ENCODE assay signal across 24 mouse cellular contexts in the genomic region with DNA sequence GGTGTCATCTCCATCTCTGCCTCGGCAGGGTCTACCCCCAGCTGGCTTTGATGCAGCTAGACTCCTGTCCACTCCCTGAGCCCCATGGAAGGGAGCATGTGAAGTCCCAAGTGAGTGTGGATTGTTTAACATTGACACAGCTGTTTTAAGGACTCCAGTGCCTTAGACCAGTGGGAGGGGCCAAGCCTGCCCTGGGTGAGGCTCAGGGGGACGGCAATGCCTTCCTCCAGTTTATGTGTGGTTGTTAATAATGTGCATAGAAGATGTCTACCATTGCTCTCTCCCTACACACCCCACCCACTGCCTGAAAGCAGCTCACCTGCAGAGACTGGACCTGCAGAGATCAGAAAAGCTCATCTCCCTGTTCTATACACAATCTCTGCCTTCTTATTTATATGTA. TPM values are rescaled to one million over a fixed set of nuclear protein-coding genes. Genes with fewer than 3 reads are reported as not detected.
"Had no signal": no experiment of that assay in that cellular context is flagged by ENCODE, and none has a peak within 500 bp of the region (broad histone marks: within the 10 kb centered on the region; RNA-seq: fewer than 3 reads in every experiment).

No protein-coding gene starts in this region.

- H3K9me3 ChIP-seq: kidney, embryonic 15.5 days; lung, embryonic 15.5 days; megakaryocyte, embryonic 14.5 days; midbrain, embryonic 10.5 days; neural tube, embryonic 12.5 days; neural tube, embryonic 15.5 days had no signal

- DNase-seq: kidney, adult 2 months; kidney, postnatal 10 days; kidney, postnatal 36 days; layer of hippocampus, postnatal 36 days; lung, postnatal 10 days; lung, postnatal 36 days; midbrain, embryonic 14.5 days; right cerebral cortex, postnatal 25 days; spleen, adult 18-20 months; thymus, adult 18-20 months; thymus, postnatal 36 days had no signal

- H3K27ac ChIP-seq: kidney, embryonic 15.5 days; left cerebral cortex, adult 2 months; lung, embryonic 15.5 days; neural tube, embryonic 12.5 days; neural tube, embryonic 15.5 days; stomach, postnatal 0 days had no signal

- H3K9ac ChIP-seq: kidney, embryonic 15.5 days; lung, embryonic 15.5 days; neural tube, embryonic 12.5 days; neural tube, embryonic 15.5 days had no signal

- H3K4me2 ChIP-seq: kidney, embryonic 15.5 days; lung, embryonic 15.5 days; neural tube, embryonic 12.5 days; neural tube, embryonic 15.5 days had no signal

- H3K4me3 ChIP-seq: kidney, embryonic 15.5 days; left cerebral cortex, adult 2 months; lung, embryonic 15.5 days; megakaryocyte, embryonic 14.5 days; midbrain, embryonic 10.5 days; neural tube, embryonic 12.5 days; neural tube, embryonic 15.5 days had no signal

- H3K27me3 ChIP-seq: lung, embryonic 15.5 days; neural tube, embryonic 12.5 days; neural tube, embryonic 15.5 days had no signal

- ATAC-seq: intestine, postnatal 0 days had no signal

- H3K36me3 ChIP-seq: kidney, embryonic 15.5 days; lung, embryonic 15.5 days; midbrain, embryonic 10.5 days; neural tube, embryonic 12.5 days; neural tube, embryonic 15.5 days had no signal

RNA-seq across cellular contexts. Expression of a gene that starts 35.6 kb away (rescaled TPM):
- polyA plus RNA-seq: intestine, embryonic 14.5 days; intestine, postnatal 0 days; kidney, adult 2 months; kidney, embryonic 15.5 days; limb, embryonic 11.5 days; liver, embryonic 16.5 days; lung, embryonic 15.5 days; midbrain, embryonic 10.5 days; midbrain, embryonic 14.5 days; neural tube, embryonic 12.5 days; neural tube, embryonic 15.5 days; stomach, embryonic 14.5 days; stomach, postnatal 0 days had no signal
